Mouse (Mus musculus) erythroblast, embryonic 14.5 days (primary cell): ENCODE measurements around the gene Mon2.

Experiments used
- GATA1 ChIP-seq: IDR thresholded peaks from 2 replicates; pipeline ENCODE4 v1.6.1; 2012; ENCODE audit warnings: low read length, inconsistent platforms, mixed read lengths
- TAL1 ChIP-seq: IDR thresholded peaks from 3 replicates; pipeline ENCODE4 v1.6.1; 2012; ENCODE audit warnings: low read length, inconsistent platforms, mixed read lengths

DNA sequence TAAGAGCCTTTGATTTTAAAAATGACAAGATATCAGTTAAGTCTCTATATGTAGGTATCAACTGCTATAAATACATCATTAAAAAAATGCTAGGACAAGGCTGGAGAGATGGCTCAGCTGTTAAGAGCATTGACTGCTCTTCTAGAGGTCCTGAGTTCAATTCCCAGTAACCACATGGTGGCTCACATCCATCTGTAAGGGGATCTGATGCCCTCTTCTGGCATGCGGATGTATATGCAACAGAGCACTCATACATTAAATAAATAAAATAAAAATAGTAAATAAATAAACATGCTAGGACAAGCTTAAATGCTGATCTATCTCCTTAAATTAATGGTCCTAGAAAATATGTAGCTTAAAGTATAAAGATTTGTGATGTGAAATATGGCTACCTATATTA, 19.2 kb downstream of the Mon2 start:
- TF ChIP-seq TAL1 = no peak
- no peak for TF ChIP-seq GATA1
